Mouse (Mus musculus) embryonic stem cell, embryonic (primary cell): ENCODE data around the gene Tmem138.

Experiments
- CTCF ChIA-PET, 4 experiments: fragments of 300-600 bp in 2 of 4; fragments of 350-600 bp in 2 of 4; sonication (Branson Sonifier 250); formaldehyde crosslinking; loops; one replicate each; lab custom pipeline; 2022; ENCODE audit warnings: inconsistent platforms in 2 of 4; lab: Charles Lee
- POLR2A ChIA-PET, 4 experiments: fragments of 300-600 bp in 2 of 4; fragments of 350-600 bp in 2 of 4; sonication (Branson Sonifier 250); formaldehyde crosslinking; loops; one replicate each; lab custom pipeline; 2022; ENCODE audit warnings: antibody characterized with exemption in 4 of 4, inconsistent platforms in 1 of 4; lab: Charles Lee

The Tmem138 gene

DNA sequence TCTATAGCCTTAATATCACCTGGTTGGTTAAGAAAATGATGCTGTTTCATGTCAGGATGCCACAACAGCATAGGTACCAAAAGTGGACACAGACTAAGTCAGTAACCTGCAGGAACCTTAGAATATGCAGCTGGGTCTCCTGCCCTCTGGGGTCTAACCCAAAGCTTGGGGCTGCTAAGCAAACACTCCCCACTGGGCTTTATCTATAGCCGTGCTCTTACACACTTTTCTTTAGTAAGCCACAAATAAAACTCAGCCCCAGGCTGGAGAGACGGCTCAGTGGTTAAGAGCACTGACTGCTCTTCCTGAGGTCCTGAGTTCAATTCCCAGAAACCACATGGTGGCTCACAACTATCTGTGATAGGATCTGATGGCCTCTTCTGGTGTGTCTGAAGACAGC lies 20.2 kb downstream of the Tmem138 start:
- ChIA-PET CTCF (interaction anchor here in 1 of 4 experiments (2.1 kb wide), 1 partner anchor 20 kb away, joined by 9 read pairs; the partner anchor contains the start of genes Cyb561a3 and Tmem138), POLR2A (interaction anchor here in 2 of 4 experiments (0.6 to 2.9 kb wide), 4 partner anchors 13 to 416 kb away, joined by 3 to 18 read pairs (median 8); partner anchors contain the start of genes Cpsf7 (in 1 of the 2) and Sdhaf2 (in 1 of the 2))

DNA sequence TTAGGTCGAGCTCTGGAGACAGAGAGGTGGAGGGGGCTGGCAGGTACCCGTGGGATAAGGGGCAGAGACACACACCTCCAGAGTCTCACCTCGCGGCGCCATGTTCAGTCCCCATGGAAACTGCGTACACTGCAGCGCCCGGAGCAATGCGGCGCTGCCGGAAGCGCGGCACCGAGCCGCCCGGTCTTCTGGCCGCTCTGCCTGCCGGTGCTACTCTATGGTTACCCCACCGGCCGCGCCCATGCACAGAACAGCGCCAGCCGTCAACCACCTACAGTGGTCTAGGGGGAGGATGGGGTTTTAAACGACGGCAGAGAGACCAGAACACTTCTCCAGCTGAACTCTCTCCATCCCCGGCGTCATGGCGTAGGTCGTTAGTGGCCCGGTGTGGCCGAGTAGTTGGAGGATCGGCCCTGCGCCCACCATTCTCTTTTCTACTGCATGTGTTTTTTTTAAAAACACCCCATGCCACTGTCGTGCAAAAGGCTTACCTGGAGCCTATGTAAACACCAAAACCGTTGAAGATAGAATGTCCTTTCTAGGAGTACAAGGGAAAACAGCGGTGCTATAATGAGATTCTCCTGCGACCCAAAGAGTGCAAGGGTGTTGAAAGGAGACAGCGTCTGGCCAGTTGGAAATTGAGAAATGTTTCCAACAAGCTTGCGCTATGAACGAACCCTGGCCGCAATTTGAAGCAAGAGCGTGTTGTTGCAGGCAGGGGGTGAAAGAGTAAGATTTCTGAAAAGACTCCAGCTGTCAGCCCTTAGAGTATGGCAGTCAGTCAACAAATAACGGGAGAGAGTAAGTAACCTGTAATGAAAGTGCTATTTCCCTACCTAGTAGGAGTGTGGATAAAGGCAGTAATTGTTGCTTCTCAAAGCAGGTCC lies 21.3 kb downstream of the Tmem138 start, which contains the start of gene Tmem216:
Gene Tmem216 (minus strand): TSS at position 615 of the 887 bp plus-strand sequence.
- POLR2A ChIA-PET = interaction anchor here in 3 of 4 experiments (0.7 to 3.2 kb wide), 21 partner anchors 8 to 417 kb away, joined by 3 to 18 read pairs (median 5); partner anchors contain the start of genes Cpsf7 (in 2 of the 3), Cyb561a3 (in 2 of the 3), Ddb1 (in 2 of the 3) and Sdhaf2 (in 2 of the 3)
- CTCF ChIA-PET = interaction anchor here in 2 of 4 experiments (1.1 to 2.1 kb wide), 2 partner anchors 21 to 54 kb away, joined by 3 to 9 read pairs; partner anchors contain the start of genes Cyb561a3 (in 1 of the 2) and Tmem138 (in 1 of the 2)

DNA sequence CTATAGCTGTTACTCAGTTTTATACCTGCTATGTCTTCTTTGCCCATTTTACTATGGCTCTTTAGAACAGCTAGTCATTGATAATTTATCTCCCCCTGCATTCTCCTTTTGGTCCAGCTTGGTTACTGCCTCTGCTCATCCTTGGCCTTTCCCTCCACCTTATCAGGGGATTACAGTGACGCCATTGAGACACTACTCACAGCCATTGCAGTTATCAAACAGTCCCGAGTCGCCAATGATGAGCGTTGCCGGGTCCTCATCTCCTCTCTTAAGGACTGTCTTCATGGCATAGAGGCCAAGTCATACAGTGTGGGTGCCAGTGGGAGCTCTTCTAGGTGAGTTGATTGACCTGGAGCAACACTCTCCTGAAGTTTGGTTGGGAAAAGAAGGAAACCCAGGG lies 37.7 kb downstream of the Tmem138 start:
- POLR2A ChIA-PET = interaction anchor here in 2 of 4 experiments (0.6 to 6.4 kb wide), 12 partner anchors 9 to 557 kb away, joined by 3 to 29 read pairs (median 4); partner anchors contain the start of genes Cpsf7 (in 2 of the 2), Ddb1 (in 2 of the 2), Sdhaf2 (in 2 of the 2) and Tkfc (in 1 of the 2)
- CTCF ChIA-PET = interaction anchor here in 2 of 4 experiments (0.7 to 1.7 kb wide), 7 partner anchors 9 to 170 kb away, joined by 3 to 4 read pairs (median 3); partner anchors contain the start of genes Cpsf7 (in 1 of the 2) and Sdhaf2 (in 1 of the 2)

DNA sequence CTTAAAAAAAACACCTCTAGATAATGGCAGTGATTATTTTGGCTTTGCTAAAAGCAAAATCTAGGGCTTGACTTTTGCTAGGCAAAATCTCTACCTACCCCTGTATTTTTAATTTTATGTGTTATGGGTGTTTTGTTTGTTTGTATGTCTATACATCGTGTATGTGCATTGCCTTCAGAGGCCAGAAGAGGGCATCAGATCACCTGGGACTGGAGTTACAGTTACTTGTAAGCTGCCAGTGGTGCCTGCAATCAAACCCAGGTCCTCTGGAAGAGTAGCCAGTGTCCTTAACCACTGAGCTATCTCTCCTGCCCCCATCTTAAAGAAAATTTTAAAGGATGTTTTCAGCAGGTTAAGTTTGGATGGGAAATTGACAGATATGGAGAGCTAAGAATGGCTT lies 47.1 kb downstream of the Tmem138 start:
- CTCF ChIA-PET = interaction anchor here in 3 of 4 experiments (0.5 to 1.9 kb wide), 17 partner anchors 9 to 449 kb away, joined by 3 to 7 read pairs (median 3); partner anchors contain the start of genes Cyb561a3 (in 1 of the 3) and Ddb1 (in 1 of the 3)
- POLR2A ChIA-PET = interaction anchor here in 3 of 4 experiments (0.5 to 2.6 kb wide), 10 partner anchors 9 to 189 kb away, joined by 3 to 15 read pairs (median 4); partner anchors contain the start of gene Ddb1 (in 1 of the 3)

DNA sequence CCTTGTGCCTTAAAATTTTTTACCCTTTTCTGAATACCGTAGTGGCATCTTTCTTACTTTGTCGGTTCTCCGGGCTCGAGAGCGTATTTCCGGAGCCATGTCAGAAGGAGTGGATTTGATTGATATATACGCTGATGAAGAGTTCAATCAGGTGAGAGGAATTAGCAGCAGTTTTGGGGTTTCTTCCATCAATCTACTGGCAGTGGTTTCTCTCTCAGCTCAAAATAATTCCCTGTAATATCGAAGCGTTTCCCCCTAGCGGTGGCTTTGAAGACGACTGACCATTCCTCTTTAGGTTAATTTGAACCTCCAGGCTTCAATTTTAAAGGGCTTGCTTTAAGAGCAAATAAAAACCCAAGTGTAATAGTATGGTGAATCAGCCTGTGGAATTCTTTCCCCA lies 51.3 kb downstream of the Tmem138 start, which contains the start of gene Sdhaf2:
Gene Sdhaf2 (minus strand): TSS at position 233 of the 400 bp plus-strand sequence.
- ChIA-PET POLR2A (interaction anchor here (0.5 to 6.4 kb wide), 68 partner anchors 8 to 1486 kb away, joined by 3 to 81 read pairs (median 5); partner anchors contain the start of genes Ddb1 (in 4 of the 4), Cyb561a3 (in 3 of the 4), Lrrc10b (in 3 of the 4) and Tkfc (in 3 of the 4)), CTCF (interaction anchor here (0.6 to 1.8 kb wide), 23 partner anchors 9 to 459 kb away, joined by 3 to 7 read pairs (median 4); partner anchors contain the start of genes Cyb561a3 (in 1 of the 4), Ddb1 (in 1 of the 4), Tkfc (in 1 of the 4) and Tmem138 (in 1 of the 4))

DNA sequence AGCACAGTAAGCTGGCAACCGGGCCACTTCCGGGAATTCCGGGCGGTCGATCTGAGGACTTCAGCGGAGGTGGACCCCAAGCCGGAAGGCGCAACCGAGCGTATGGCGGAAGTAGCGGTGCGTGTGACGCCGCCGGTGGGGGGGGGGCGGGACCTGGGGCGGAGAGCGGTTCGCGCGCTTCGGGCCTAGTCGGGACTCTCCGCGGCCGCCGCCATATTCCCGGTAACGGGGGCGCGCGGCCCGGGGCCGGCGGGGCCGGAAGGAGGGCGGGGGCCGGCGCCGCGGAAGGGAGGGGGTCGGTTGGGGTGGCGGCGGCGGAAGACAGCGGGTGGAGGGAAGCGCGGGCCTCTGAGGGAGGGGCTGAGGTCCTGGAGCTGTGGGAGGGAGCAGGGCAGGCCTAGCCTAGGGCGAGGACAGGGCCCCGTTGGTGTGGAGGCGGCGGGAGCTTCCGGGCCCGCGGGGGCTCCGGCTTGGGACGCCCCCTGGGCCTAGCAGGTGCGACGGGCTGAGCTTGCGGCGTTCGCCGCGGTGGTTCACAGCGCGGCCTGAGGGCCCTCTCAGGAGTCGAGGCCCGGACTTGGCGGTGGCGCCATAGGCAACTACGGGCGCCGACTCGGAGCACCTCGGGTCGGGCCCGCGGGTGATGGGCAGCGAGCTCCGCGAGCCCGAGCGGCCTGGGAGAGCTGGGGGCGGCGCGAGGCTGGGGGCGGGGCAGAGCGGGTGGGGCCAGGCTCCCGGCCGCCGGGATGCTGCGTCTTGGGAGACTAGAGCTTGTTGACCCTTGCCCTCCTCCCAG lies 51.9 kb downstream of the Tmem138 start, which contains the start of gene Cpsf7:
Gene Cpsf7 (plus strand): TSS at position 161 of the 796 bp plus-strand sequence.
- POLR2A ChIA-PET = interaction anchor here (0.6 to 6.4 kb wide), 82 partner anchors 9 to 1597 kb away, joined by 3 to 81 read pairs (median 4); partner anchors contain the start of genes Ddb1 (in 4 of the 4), Cyb561a3 (in 3 of the 4), Lrrc10b (in 3 of the 4) and Tkfc (in 3 of the 4)
- CTCF ChIA-PET = interaction anchor here (0.6 to 1.8 kb wide), 30 partner anchors 9 to 532 kb away, joined by 3 to 7 read pairs (median 4); partner anchors contain the start of genes Cyb561a3 (in 1 of the 4), Ddb1 (in 1 of the 4), Tkfc (in 1 of the 4) and Tmem138 (in 1 of the 4)

DNA sequence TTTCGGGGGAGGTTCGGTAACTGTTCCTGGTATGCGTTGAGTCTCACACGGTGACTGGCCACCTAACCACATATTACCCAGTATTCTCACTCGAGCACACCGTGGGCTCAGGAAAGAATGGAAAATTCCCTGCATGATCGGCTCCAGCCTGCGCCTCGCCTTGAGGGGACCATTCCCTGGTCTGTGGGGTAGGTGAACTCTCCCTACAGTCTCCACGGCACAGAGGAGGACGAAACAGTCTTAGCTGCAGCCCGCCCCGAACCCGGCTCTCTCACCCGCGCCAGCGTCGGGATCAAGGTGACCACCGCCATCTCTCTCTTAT lies 52.4 kb downstream of the Tmem138 start:
- ChIA-PET POLR2A (interaction anchor here (0.6 to 6.4 kb wide), 58 partner anchors 9 to 1596 kb away, joined by 3 to 81 read pairs (median 5); partner anchors contain the start of genes Cyb561a3 (in 3 of the 4), Ddb1 (in 3 of the 4), Tkfc (in 3 of the 4) and Tmem138 (in 3 of the 4)), CTCF (interaction anchor here in 3 of 4 experiments (0.6 to 1.8 kb wide), 14 partner anchors 10 to 531 kb away, joined by 3 to 7 read pairs (median 4); partner anchors contain the start of genes Cyb561a3 (in 1 of the 3), Ddb1 (in 1 of the 3), Tkfc (in 1 of the 3) and Tmem138 (in 1 of the 3))

DNA sequence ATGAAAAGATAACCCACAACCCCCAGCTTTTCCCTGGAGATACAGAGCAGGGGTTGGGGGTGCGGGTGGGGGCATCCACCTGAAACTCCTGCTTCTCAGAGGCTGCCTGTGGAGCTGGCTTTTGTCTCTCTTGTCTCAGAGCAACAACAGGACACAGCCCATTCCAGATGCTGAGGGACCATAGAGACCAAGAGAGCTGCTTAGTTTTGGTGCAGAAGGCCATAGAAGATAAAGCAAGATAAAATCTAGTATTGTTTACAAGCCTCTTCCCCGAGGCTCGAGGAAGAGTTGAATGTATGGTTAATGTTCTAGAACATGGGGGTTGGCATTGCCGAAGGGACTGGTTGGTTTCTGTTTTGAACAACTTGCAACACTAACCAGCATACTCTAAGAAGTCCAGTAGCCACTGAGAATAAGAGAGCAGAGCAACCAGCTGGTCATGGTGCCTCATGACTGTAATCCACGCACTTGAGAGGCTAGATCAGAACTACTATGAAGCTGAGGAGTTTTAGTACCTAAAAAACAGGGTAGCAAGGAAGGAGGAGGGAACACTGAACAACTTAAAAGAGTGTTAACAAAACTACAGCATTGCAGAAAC lies 53.6 kb downstream of the Tmem138 start:
- ChIA-PET POLR2A (interaction anchor here in 2 of 4 experiments (0.7 to 6.4 kb wide), 8 partner anchors 9 to 246 kb away, joined by 3 to 81 read pairs (median 3); partner anchors contain the start of genes Cyb561a3 (in 1 of the 2), Ddb1 (in 1 of the 2), Tkfc (in 1 of the 2) and Tmem138 (in 1 of the 2)), CTCF (interaction anchor here in 2 of 4 experiments (0.5 to 1.1 kb wide), 2 partner anchors 68 to 456 kb away, joined by 3 to 5 read pairs; no protein-coding TSS in a partner anchor)

DNA sequence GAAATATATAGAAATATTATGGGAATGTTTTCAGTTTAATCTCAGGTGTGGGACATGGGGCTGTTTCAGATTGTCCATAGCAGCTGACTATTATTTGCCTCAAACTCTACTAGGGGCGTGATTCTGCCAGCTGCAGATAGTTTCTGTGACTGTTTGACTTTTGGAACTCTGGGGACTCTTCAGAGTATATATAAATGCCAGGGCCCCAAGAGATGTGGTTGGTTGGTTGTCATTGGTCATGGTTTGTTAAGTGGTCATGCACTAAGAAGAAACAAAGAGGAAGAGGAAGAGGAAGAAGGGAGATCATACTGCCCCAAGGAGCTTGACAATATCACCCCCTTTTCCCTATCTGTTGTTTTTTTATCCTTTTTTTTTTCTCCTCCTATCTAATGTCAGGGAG lies 55.2 kb downstream of the Tmem138 start:
- ChIA-PET CTCF (interaction anchor here in 1 of 4 experiments (1.9 kb wide), 1 partner anchor 20 kb away, joined by 23 read pairs; no protein-coding TSS in a partner anchor), POLR2A (interaction anchor here in 1 of 4 experiments (0.7 to 2.5 kb wide), 4 partner anchors 21 to 55 kb away, joined by 3 to 10 read pairs (median 5); partner anchors contain the start of genes Cyb561a3 and Tmem138)
